Mouse (Mus musculus) hindbrain, embryonic 12.5 days (tissue): Measurements from ENCODE around the gene Gm10037. TPM values are rescaled to one million over a fixed set of nuclear protein-coding genes. Genes with fewer than 3 reads are reported as not detected.
"Not testable (repeated sequence)": the region's sequence is repeated elsewhere in the genome, so short reads cannot be mapped to it uniquely, and the experiment has no call there.

Experiments used
- ATAC-seq: fragments of 200-750 bp; cut with Nextera tagmentation; 2 replicates; pipeline ENCODE4 v1.8.0; 2017; ENCODE audit warnings: moderate TSS enrichment; ENCODE audit not compliant: low FRiP score
- H3K27ac ChIP-seq: fragments of 300-500 bp; sonication (generic); 2 replicates; pipeline ENCODE4 v1.5.1; 2016; ENCODE audit warnings: mild to moderate bottlenecking
- H3K27me3 ChIP-seq: fragments of 300-500 bp; sonication (generic); 2 replicates; pipeline ENCODE4 v1.6.1; 2016; ENCODE audit warnings: mild to moderate bottlenecking
- H3K36me3 ChIP-seq: fragments of 300-500 bp; sonication (generic); 2 replicates; pipeline ENCODE4 v1.6.1; 2016; ENCODE audit warnings: mild to moderate bottlenecking
- H3K4me1 ChIP-seq: fragments of 300-500 bp; sonication (generic); 2 replicates; pipeline ENCODE4 v1.6.1; 2016
- H3K4me2 ChIP-seq: fragments of 300-500 bp; sonication (generic); replicated peaks from 2 replicates; pipeline ENCODE4 v1.6.1; 2016; ENCODE audit warnings: mild to moderate bottlenecking
- H3K4me3 ChIP-seq: fragments of 300-500 bp; sonication (generic); 2 replicates; pipeline ENCODE4 v1.5.1; 2016; ENCODE audit warnings: mild to moderate bottlenecking
- H3K9ac ChIP-seq: fragments of 300-500 bp; sonication (generic); 2 replicates; pipeline ENCODE4 v1.6.1; 2016; ENCODE audit warnings: mild to moderate bottlenecking, moderate library complexity
- H3K9me3 ChIP-seq: fragments of 300-500 bp; sonication (generic); replicated peaks from 2 replicates; pipeline ENCODE4 v1.6.1; 2016; ENCODE audit warnings: mild to moderate bottlenecking
- WGBS: fragments of 180-500 bp; shearing (Covaris S2); methylation state at CpG from one replicate; pipeline ENCODE4 v1.1.7; 2016; 5-methylcytosine and 5-hydroxymethylcytosine counted together
- polyA plus RNA-seq: library from polyadenylated mRNA; unstranded; fragments of >200 nt; fragmentation: Nextera tagmentation; extraction: Ambion mirVana; gene quantifications from 2 replicates; pipeline ENCODE4 v1.2.1, GENCODE M21; 2016

Gm10037 gene
- polyA plus RNA-seq, result 4.1 and 4.4 TPM in 2 replicates

- peaks cover 4% of the 10 kb centered on the region for H3K9me3 ChIP-seq
- peak within 1 kb of the TSS; percentile 66 for H3K9ac ChIP-seq
- peak; percentile 85 for ATAC-seq
- H3K27me3 ChIP-seq, result no peaks in the 10 kb centered on the region
- H3K36me3 ChIP-seq, result peaks cover 8% of the 10 kb centered on the region
- peak within 1 kb of the TSS; percentile 74 for H3K4me2 ChIP-seq
- peak within 1 kb of the TSS; percentile 54 for H3K4me3 ChIP-seq
- H3K27ac ChIP-seq, result no peak within 1 kb of the TSS
- H3K4me1 ChIP-seq, result no peaks in the 10 kb centered on the region
- 2% methylated on average over 14 of the region's 14 CpGs for WGBS
These were observed at the start of gene Gm10037 for GRCm38 (mm10) chr13:67830911-67831336. Gm10037 (plus strand) TSS chr13:67831106.

GRCm38 (mm10) chr13:67791921-67792455, 38.9 kb upstream of the Gm10037 start:
- Histone ChIP-seq H3K36me3 (peaks cover 8% of the 10 kb centered on the region; the same call in 1 of the 2 replicates), H3K9me3 (0 out of 2 replicates have a peak, but pooled peaks cover 7% of the 10 kb centered on the region), H3K27me3 (no peaks in the 10 kb centered on the region), H3K27ac (no peak overlapping the region), H3K4me3 (no peak overlapping the region), H3K9ac (no peak overlapping the region), H3K4me1 (no peaks in the 10 kb centered on the region), H3K4me2 (no peak overlapping the region)
- ATAC-seq, result no peak
- WGBS, result 90% methylated on average over 10 of the region's 10 CpGs

GRCm38 (mm10) chr13:67798618-67799017, 32.3 kb upstream of the Gm10037 start:
- H3K9me3 ChIP-seq, result no peaks in the 10 kb centered on the region
- 66% methylated on average over 3 of the region's 3 CpGs for WGBS
- H3K4me3 ChIP-seq, result no peak overlapping the region

GRCm38 (mm10) chr13:67799151-67799550, 31.8 kb upstream of the Gm10037 start:
- H3K4me3 ChIP-seq, ATAC-seq: not testable (repeated sequence)

More at GRCm38 (mm10) chr13:67798618-67799017, 32.3 kb upstream of the Gm10037 start:
- no peak for ATAC-seq
- H3K4me2 ChIP-seq, result no peak overlapping the region
- H3K9ac ChIP-seq, result no peak overlapping the region
- H3K4me1 ChIP-seq, result no peaks in the 10 kb centered on the region
- no peaks in the 10 kb centered on the region for H3K27me3 ChIP-seq
- H3K27ac ChIP-seq, result no peak overlapping the region
- no peaks in the 10 kb centered on the region for H3K36me3 ChIP-seq

GRCm38 (mm10) chr13:67811651-67812210, 19.2 kb upstream of the Gm10037 start:
- no peak for ATAC-seq
- no peak overlapping the region for H3K27ac ChIP-seq
- peaks cover 5% of the 10 kb centered on the region; the same call in 1 of the 2 replicates for H3K9me3 ChIP-seq
- 60% methylated on average over 1 of the region's 1 CpGs for WGBS
- 0 out of 2 replicates have a peak, but pooled peaks cover 3% of the 10 kb centered on the region for H3K4me1 ChIP-seq
- no peak overlapping the region for H3K9ac ChIP-seq
- H3K4me2 ChIP-seq, result no peak overlapping the region
- H3K4me3 ChIP-seq, result no peak overlapping the region
- H3K36me3 ChIP-seq, result no peaks in the 10 kb centered on the region
- H3K27me3 ChIP-seq, result no peaks in the 10 kb centered on the region

More at GRCm38 (mm10) chr13:67799151-67799550, 31.8 kb upstream of the Gm10037 start:
- not testable (repeated sequence) for H3K36me3 ChIP-seq, H3K4me1 ChIP-seq, H3K27me3 ChIP-seq, H3K9me3 ChIP-seq, H3K9ac ChIP-seq, H3K27ac ChIP-seq, H3K4me2 ChIP-seq
- 86% methylated on average over 3 of the region's 3 CpGs for WGBS

GRCm38 (mm10) chr13:67812961-67813709, 17.8 kb upstream of the Gm10037 start:
- H3K4me3 ChIP-seq, result peak overlapping the region; percentile 75
- 76% methylated on average over 8 of the region's 8 CpGs for WGBS
- ATAC-seq, result no peak
- no peaks in the 10 kb centered on the region for H3K27me3 ChIP-seq
- peak overlapping the region; percentile 69; the same call in 1 of the 2 replicates for H3K9ac ChIP-seq
- H3K36me3 ChIP-seq, result no peaks in the 10 kb centered on the region
- H3K9me3 ChIP-seq, result peaks cover 6% of the 10 kb centered on the region; the same call in 1 of the 2 replicates
- H3K4me2 ChIP-seq, result peak overlapping the region; percentile 65
- 0 out of 2 replicates have a peak, but pooled peaks cover 3% of the 10 kb centered on the region for H3K4me1 ChIP-seq
- no peak overlapping the region for H3K27ac ChIP-seq

GRCm38 (mm10) chr13:67813710-67814660, 16.9 kb upstream of the Gm10037 start, which contains the start of gene Zfp273:
Zfp273 (plus strand) TSS chr13:67813740.
- WGBS, result 4% methylated on average over 31 of the region's 31 CpGs
- Histone ChIP-seq H3K4me2 (peak within 1 kb of the TSS; percentile 65), H3K27me3 (no peaks in the 10 kb centered on the region), H3K27ac (peak within 1 kb of the TSS; percentile 85), H3K36me3 (peaks cover 5% of the 10 kb centered on the region; the same call in 1 of the 2 replicates), H3K9ac (peak within 1 kb of the TSS; percentile 69), H3K4me3 (peak within 1 kb of the TSS; percentile 75), H3K9me3 (peaks cover 6% of the 10 kb centered on the region; the same call in 1 of the 2 replicates), H3K4me1 (0 out of 2 replicates have a peak, but pooled peaks cover 3% of the 10 kb centered on the region)
- ATAC-seq, result peak; percentile 96

GRCm38 (mm10) chr13:67818636-67819035, 12.3 kb upstream of the Gm10037 start:
- WGBS, result 98% methylated on average over 1 of the region's 1 CpGs
- Histone ChIP-seq H3K9ac (no peak overlapping the region), H3K9me3 (peaks cover 12% of the 10 kb centered on the region; the same call in 1 of the 2 replicates), H3K4me3 (no peak overlapping the region), H3K27me3 (no peaks in the 10 kb centered on the region), H3K4me2 (no peak overlapping the region), H3K36me3 (peaks cover 28% of the 10 kb centered on the region), H3K27ac (no peak overlapping the region), H3K4me1 (0 out of 2 replicates have a peak, but pooled peaks cover 3% of the 10 kb centered on the region)
- ATAC-seq, result no peak

GRCm38 (mm10) chr13:67833137-67833536, 2.2 kb downstream of the Gm10037 start:
- H3K27ac ChIP-seq, H3K36me3 ChIP-seq, ATAC-seq, H3K4me1 ChIP-seq, H3K4me3 ChIP-seq, H3K4me2 ChIP-seq, H3K27me3 ChIP-seq, H3K9me3 ChIP-seq, H3K9ac ChIP-seq: not testable (repeated sequence)

- H3K27ac ChIP-seq, result no peak overlapping the region
- H3K27me3 ChIP-seq, result no peaks in the 10 kb centered on the region
- H3K4me1 ChIP-seq, result 0 out of 2 replicates have a peak, but pooled peaks cover 4% of the 10 kb centered on the region
- no peaks in the 10 kb centered on the region for H3K36me3 ChIP-seq
- peak overlapping the region; percentile 42 for H3K4me3 ChIP-seq
- no peaks in the 10 kb centered on the region for H3K9me3 ChIP-seq
- WGBS, result 41% methylated on average over 6 of the region's 6 CpGs
- no peak overlapping the region for H3K9ac ChIP-seq
- H3K4me2 ChIP-seq, result peak overlapping the region; percentile 70
- peak; percentile 26; the same call in 1 of the 2 replicates for ATAC-seq
These were observed 12.8 kb downstream of the Gm10037 start for GRCm38 (mm10) chr13:67843775-67844118.

GRCm38 (mm10) chr13:67844119-67844852, 13.4 kb downstream of the Gm10037 start:
- H3K27me3 ChIP-seq, result no peaks in the 10 kb centered on the region
- no peaks in the 10 kb centered on the region for H3K36me3 ChIP-seq
- H3K9me3 ChIP-seq, result no peaks in the 10 kb centered on the region
- 0 out of 2 replicates have a peak, but pooled peaks cover 4% of the 10 kb centered on the region for H3K4me1 ChIP-seq
- no peak overlapping the region for H3K27ac ChIP-seq
- ATAC-seq, result peak; percentile 75
- peak overlapping the region; percentile 70 for H3K4me2 ChIP-seq
- H3K9ac ChIP-seq, result peak overlapping the region; percentile 51
- under 1% methylated on average over 14 of the region's 19 CpGs for WGBS
- peak overlapping the region; percentile 42 for H3K4me3 ChIP-seq
